Mouse (Mus musculus): ENCODE measurements around the gene Smo. TPM values are rescaled to one million over a fixed set of nuclear protein-coding genes. Genes with fewer than 3 reads are reported as not detected.
A peak's percentile ranks its signal among the peaks of the same experiment; 100 is the strongest.

Smo gene
- polyA plus RNA-seq, 1 experiment = 7.2 TPM

DNA sequence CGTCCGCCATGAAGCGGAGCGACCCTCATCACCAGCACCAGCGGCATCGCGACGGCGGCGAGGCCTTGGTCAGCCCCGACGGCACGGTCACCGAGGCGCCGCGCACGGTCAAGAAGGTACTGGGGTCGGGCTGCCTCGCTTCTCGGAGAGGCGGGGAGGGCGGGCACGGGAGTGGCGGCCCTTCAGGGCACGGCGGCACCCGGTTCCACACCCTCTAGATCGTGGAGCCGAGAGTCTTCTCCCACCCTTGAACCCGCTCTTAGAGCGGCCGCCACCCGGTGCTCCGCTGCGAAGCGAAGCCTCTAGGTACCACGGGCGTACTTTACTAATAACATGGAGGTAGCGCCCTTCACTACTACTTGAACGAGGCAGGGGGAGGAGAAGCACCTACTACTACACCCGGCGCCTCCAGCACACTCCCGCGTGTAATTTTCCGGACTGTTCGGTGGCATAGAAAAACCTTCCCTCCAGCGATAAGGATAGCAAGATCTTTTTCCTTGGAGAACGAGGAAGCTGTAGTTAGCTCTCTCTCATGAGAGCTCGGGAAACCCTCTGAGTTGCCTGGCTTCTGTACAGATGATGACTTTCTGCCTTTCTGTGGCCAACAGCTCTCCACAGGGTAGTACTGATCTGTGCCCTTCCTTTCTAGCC, 33.6 kb downstream of the Smo start:
- Histone ChIP-seq H3K27me3 (ENCODE audit: control insufficient read depth, insufficient read depth, low read length) (no peaks in the 10 kb centered on the region; the same call in 1 of the 2 replicates), H3K4me3 (ENCODE audit: extremely low read depth, insufficient read depth, insufficient read length) (peak overlapping the region; percentile 97), H3K36me3 (ENCODE audit: control insufficient read depth, insufficient read depth, low read length) (no peaks in the 10 kb centered on the region), H3K27ac (ENCODE audit: insufficient read depth, low read length) (peak overlapping the region; percentile 85), H3K4me1 (ENCODE audit: control insufficient read depth, insufficient read depth, insufficient read length) (no peaks in the 10 kb centered on the region)
- under 1% methylated on average over 48 of the region's 50 CpGs for WGBS
- TF ChIP-seq CTCF (IDR thresholded peaks at IDR 0.05; ENCODE audit: extremely low read depth, insufficient read depth, insufficient read length, insufficient replicate concordance) (no peak), POLR2A (IDR thresholded peaks at IDR 0.05; ENCODE audit: low read depth, low read length) (no peak)
- DNase-seq (ENCODE audit: low read depth in 1 of 2, low spot score in 2 of 2) = peak in 1 of 2 experiments; percentile 35

DNA sequence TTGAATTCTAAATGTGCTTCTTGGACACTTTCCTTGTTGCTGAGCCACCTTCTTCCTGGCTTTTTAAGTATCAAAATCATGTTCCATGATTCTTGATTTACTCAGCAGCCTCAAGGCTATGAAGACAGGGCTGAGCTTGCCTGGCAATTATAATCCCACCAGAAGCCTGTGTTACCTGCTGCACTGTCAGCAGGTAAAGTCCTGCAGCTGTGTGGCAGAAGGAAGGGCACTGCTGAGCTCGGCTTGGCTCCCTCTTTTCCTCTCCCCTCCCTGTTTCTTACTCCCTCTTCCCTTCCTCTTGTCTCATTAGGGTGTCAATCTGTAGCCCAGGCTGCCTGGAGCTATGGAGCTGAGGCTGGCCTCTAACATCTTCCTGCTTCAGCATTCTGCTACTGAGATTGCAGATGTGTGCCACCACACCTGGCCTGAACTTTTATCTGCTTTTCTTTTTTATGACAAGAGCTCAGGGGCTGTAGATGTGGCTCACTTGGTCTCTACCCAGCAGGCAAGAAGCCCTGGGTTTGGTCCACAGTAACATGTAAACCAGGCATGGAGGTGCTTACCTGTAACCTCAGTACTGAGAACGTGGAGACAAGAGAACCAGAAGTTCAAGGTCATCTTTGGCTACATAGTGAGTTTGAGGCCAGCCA, 35.5 kb downstream of the Smo start:
- H3K4me1 ChIP-seq (ENCODE audit: control insufficient read depth, insufficient read depth, insufficient read length) = no peaks in the 10 kb centered on the region; the same call in 1 of the 2 replicates
- H3K36me3 ChIP-seq (ENCODE audit: control insufficient read depth, insufficient read depth, low read length) = no peaks in the 10 kb centered on the region
- H3K27ac ChIP-seq (ENCODE audit: insufficient read depth, low read length) = no peak overlapping the region
- TF ChIP-seq CTCF (IDR thresholded peaks at IDR 0.05; ENCODE audit: extremely low read depth, insufficient read depth, insufficient read length, insufficient replicate concordance) (no peak), POLR2A (IDR thresholded peaks at IDR 0.05; ENCODE audit: low read depth, low read length) (no peak)
- H3K27me3 ChIP-seq (ENCODE audit: control insufficient read depth, insufficient read depth, low read length) = no peaks in the 10 kb centered on the region; the same call in 1 of the 2 replicates
- 83% methylated on average over 2 of the region's 2 CpGs for WGBS
- H3K4me3 ChIP-seq (ENCODE audit: extremely low read depth, insufficient read depth, insufficient read length) = no peak overlapping the region
- DNase-seq (ENCODE audit: low read depth in 1 of 2, low spot score in 2 of 2) = no peak

DNA sequence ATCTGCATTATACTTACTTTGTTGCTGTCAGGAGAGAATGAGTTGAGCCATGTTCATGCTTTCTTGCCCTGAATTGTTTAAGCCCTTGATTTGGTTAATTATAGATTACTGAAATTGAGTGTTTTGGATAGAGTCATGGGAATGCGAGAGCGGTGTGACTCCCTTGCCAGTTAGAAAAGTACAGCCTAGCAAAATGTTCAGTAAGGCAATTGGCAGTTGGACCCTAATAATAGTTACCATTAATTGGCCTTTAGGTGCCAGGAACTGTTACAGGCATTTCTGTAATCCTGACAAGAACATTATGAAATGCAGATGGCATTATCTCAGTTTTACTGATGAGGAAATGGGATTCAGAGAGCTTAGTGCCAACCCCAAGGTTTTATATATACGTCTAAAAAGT, 36.9 kb downstream of the Smo start:
- Histone ChIP-seq H3K27ac (ENCODE audit: insufficient read depth, low read length) (no peak overlapping the region), H3K4me3 (ENCODE audit: extremely low read depth, insufficient read depth, insufficient read length) (no peak overlapping the region), H3K36me3 (ENCODE audit: control insufficient read depth, insufficient read depth, low read length) (no peaks in the 10 kb centered on the region), H3K4me1 (ENCODE audit: control insufficient read depth, insufficient read depth, insufficient read length) (no peaks in the 10 kb centered on the region; the same call in 1 of the 2 replicates), H3K27me3 (ENCODE audit: control insufficient read depth, insufficient read depth, low read length) (no peaks in the 10 kb centered on the region; the same call in 1 of the 2 replicates)
- no peak for DNase-seq (ENCODE audit: low read depth in 1 of 2, low spot score in 2 of 2)
- 95% methylated on average over 3 of the region's 3 CpGs for WGBS
- TF ChIP-seq POLR2A (IDR thresholded peaks at IDR 0.05; ENCODE audit: low read depth, low read length) (no peak), CTCF (IDR thresholded peaks at IDR 0.05; ENCODE audit: extremely low read depth, insufficient read depth, insufficient read length, insufficient replicate concordance) (no peak)

DNA sequence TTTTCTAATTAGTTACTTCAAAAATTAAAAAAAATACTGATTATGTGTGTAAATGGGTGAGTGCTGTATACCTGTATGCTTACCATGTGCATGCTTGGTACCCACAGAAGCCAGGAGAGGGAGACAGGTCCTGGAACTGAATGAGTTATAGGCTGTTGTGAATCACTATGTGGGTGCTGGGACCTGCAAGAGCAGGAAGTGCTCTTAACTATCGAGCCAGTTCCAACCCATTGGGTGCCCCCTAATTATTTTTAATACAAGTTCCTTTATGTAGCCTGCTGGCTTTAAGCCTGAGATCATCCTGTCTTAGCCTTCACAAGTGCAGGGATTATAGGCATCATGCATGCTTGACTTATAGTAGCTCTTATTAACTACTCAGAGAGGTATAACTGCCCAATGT, 38.9 kb downstream of the Smo start:
- no peaks in the 10 kb centered on the region for H3K27me3 ChIP-seq (ENCODE audit: control insufficient read depth, insufficient read depth, low read length)
- TF ChIP-seq POLR2A (IDR thresholded peaks at IDR 0.05; ENCODE audit: low read depth, low read length) (no peak), CTCF (IDR thresholded peaks at IDR 0.05; ENCODE audit: extremely low read depth, insufficient read depth, insufficient read length, insufficient replicate concordance) (no peak)
- H3K4me3 ChIP-seq (ENCODE audit: extremely low read depth, insufficient read depth, insufficient read length) = no peak overlapping the region
- DNase-seq (ENCODE audit: low read depth in 1 of 2, low spot score in 2 of 2) = no peak
- H3K27ac ChIP-seq (ENCODE audit: insufficient read depth, low read length) = no peak overlapping the region
- H3K4me1 ChIP-seq (ENCODE audit: control insufficient read depth, insufficient read depth, insufficient read length) = no peaks in the 10 kb centered on the region; the same call in 1 of the 2 replicates
- H3K36me3 ChIP-seq (ENCODE audit: control insufficient read depth, insufficient read depth, low read length) = no peaks in the 10 kb centered on the region
- WGBS = 71% methylated on average over 1 of the region's 1 CpGs

DNA sequence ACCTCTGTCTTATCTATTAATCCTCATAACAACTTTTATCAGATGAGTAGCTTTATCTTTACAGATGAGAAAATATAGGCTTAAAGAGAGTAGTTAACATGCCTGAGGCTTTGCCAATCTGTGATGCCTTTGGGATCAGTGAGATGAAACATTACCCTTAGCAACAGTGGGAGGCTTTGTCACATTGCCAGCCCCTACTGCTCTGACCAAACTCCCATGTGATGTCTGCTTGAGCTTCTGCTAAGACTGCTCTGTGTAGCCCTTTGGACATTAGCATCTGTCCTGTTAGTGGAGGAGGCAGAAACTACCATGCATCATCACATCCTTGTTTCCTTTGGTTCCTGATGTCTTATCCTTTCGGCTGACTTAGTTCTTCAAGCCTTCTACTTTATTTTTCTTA, 40.3 kb downstream of the Smo start:
- TF ChIP-seq CTCF (IDR thresholded peaks at IDR 0.05; ENCODE audit: extremely low read depth, insufficient read depth, insufficient read length, insufficient replicate concordance) = no peak
- no peak for TF ChIP-seq POLR2A (IDR thresholded peaks at IDR 0.05; ENCODE audit: low read depth, low read length)
- no peak for DNase-seq (ENCODE audit: low read depth in 1 of 2, low spot score in 2 of 2)
- 91% methylated on average over 1 of the region's 1 CpGs for WGBS
- H3K4me1 ChIP-seq (ENCODE audit: control insufficient read depth, insufficient read depth, insufficient read length) = no peaks in the 10 kb centered on the region; the same call in 1 of the 2 replicates
- no peak overlapping the region for H3K27ac ChIP-seq (ENCODE audit: insufficient read depth, low read length)
- no peaks in the 10 kb centered on the region for H3K27me3 ChIP-seq (ENCODE audit: control insufficient read depth, insufficient read depth, low read length)
- no peaks in the 10 kb centered on the region for H3K36me3 ChIP-seq (ENCODE audit: control insufficient read depth, insufficient read depth, low read length)
- H3K4me3 ChIP-seq (ENCODE audit: extremely low read depth, insufficient read depth, insufficient read length) = no peak overlapping the region

DNA sequence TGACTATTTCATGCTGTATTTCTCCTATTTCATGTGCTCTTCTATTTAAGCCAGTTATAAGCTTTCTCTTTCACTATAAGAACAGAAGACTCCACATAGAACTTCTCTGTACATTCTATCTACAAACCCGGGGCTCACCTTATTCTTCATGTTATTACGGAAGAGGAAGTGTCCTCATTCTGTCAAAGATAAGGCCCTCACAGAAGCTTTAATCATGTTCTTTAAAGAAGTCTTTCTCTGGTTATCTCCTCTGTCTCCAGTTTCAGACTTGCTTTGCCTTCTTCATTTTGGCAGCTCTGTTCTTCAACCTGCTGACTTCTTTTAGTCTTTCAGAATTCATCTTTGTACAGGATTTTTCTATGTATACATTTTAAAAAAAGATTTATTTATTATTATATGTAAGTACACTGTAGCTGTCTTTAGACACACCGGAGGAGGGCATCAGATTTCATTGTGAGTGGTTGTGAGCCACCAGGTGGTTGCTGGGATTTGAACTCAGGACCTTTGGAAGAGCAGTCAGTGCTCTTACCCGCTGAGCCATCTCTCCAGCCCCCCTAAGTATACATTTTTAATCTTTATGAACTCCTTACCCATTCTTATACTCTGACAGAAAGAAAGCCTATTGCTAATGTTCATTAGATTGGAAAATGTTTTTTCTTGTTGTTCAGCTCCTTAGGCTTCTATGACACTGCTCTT, 41.4 kb downstream of the Smo start:
- Histone ChIP-seq H3K27ac (ENCODE audit: insufficient read depth, low read length) (no peak overlapping the region), H3K36me3 (ENCODE audit: control insufficient read depth, insufficient read depth, low read length) (no peaks in the 10 kb centered on the region), H3K4me3 (ENCODE audit: extremely low read depth, insufficient read depth, insufficient read length) (no peak overlapping the region), H3K27me3 (ENCODE audit: control insufficient read depth, insufficient read depth, low read length) (no peaks in the 10 kb centered on the region), H3K4me1 (ENCODE audit: control insufficient read depth, insufficient read depth, insufficient read length) (no peaks in the 10 kb centered on the region; the same call in 1 of the 2 replicates)
- 61% methylated on average over 4 of the region's 4 CpGs for WGBS
- TF ChIP-seq CTCF (IDR thresholded peaks at IDR 0.05; ENCODE audit: extremely low read depth, insufficient read depth, insufficient read length, insufficient replicate concordance) (no peak), POLR2A (IDR thresholded peaks at IDR 0.05; ENCODE audit: low read depth, low read length) (no peak)
- no peak for DNase-seq (ENCODE audit: low read depth in 1 of 2, low spot score in 2 of 2)

Measured in spleen, adult 2 months (tissue).